Mouse (Mus musculus): ENCODE data around the gene Apba2.

- TF ChIP-seq GATA1 (IDR thresholded peaks at IDR 0.05; ENCODE audit: borderline replicate concordance, low read length) (no peak), FLI1 (IDR thresholded peaks at IDR 0.05; ENCODE audit: low read length) (no peak)
Measured at GRCm38 (mm10) chr7:64665716-64666298, 164.3 kb downstream of the Apba2 start.
